Mouse (Mus musculus) E14TG2a.4 (cell line): ENCODE measurements around the gene Mphosph9.

Experiments used
- CTCF ChIP-seq: conservative IDR thresholded peaks from 2 replicates; pipeline ENCODE4 v1.5.1; 2014; ENCODE audit warnings: low read length
- POU5F1 ChIP-seq: IDR thresholded peaks from 2 replicates; pipeline ENCODE4 v1.6.1; 2014; ENCODE audit warnings: low read length, borderline replicate concordance

GRCm38 (mm10) chr5:124266821-124267220, 61.0 kb downstream of the Mphosph9 start:
- TF ChIP-seq CTCF (no peak), POU5F1 (no peak)
